Mouse (Mus musculus) heart, postnatal 0 days (tissue): ENCODE data around the gene Coq8b. TPM values are rescaled to one million over a fixed set of nuclear protein-coding genes. Genes with fewer than 3 reads are reported as not detected.
A peak's percentile ranks its signal among the peaks of the same experiment; 100 is the strongest.

Experiments
- ATAC-seq: fragments of 200-750 bp; cut with Nextera tagmentation; 2 replicates; pipeline ENCODE4 v1.8.0; 2017; ENCODE audit warnings: low read depth, moderate number of reproducible peaks, moderate library complexity; ENCODE audit not compliant: insufficient read depth
- DNase-seq: peaks from one replicate; pipeline ENCODE4 v3.0.0-alpha.2; 2016; ENCODE audit warnings: low spot score
- H3K27ac ChIP-seq: fragments of 300-500 bp; sonication (generic); 2 replicates; pipeline ENCODE4 v1.5.1; 2014; ENCODE audit warnings: low read depth, mild to moderate bottlenecking
- H3K27me3 ChIP-seq: fragments of 300-500 bp; sonication (generic); 2 replicates; pipeline ENCODE4 v1.6.1; 2014; ENCODE audit warnings: low read length, mixed read lengths; ENCODE audit not compliant: control insufficient read depth, insufficient read depth
- H3K36me3 ChIP-seq: fragments of 300-500 bp; sonication (generic); replicated peaks from 2 replicates; pipeline ENCODE4 v1.6.1; 2014; ENCODE audit warnings: low read length, mixed read lengths; ENCODE audit not compliant: control insufficient read depth, insufficient read depth
- H3K4me1 ChIP-seq: fragments of 300-500 bp; sonication (generic); 2 replicates; pipeline ENCODE4 v1.6.1; 2014; ENCODE audit warnings: antibody characterized with exemption; ENCODE audit not compliant: control insufficient read depth, insufficient read depth
- H3K4me2 ChIP-seq: fragments of 300-500 bp; sonication (generic); 2 replicates; pipeline ENCODE4 v1.6.1; 2014; ENCODE audit warnings: low read depth, mild to moderate bottlenecking, low read length, moderate library complexity
- H3K4me3 ChIP-seq: fragments of 300-500 bp; sonication (generic); 2 replicates; pipeline ENCODE4 v1.5.1; 2014; ENCODE audit warnings: low read depth, low read length
- H3K9ac ChIP-seq: fragments of 300-500 bp; sonication (generic); replicated peaks from 2 replicates; pipeline ENCODE4 v1.6.1; 2014; ENCODE audit warnings: low read depth, low read length, mixed read lengths
- H3K9me3 ChIP-seq: fragments of 300-500 bp; sonication (generic); replicated peaks from 2 replicates; pipeline ENCODE4 v1.6.1; 2016; ENCODE audit warnings: low read length; ENCODE audit not compliant: control insufficient read depth
- CTCF ChIP-seq: IDR thresholded peaks from 2 replicates; pipeline ENCODE4 v1.5.1; 2016; ENCODE audit warnings: antibody characterized with exemption, control low read depth, low read depth
- EP300 ChIP-seq: IDR thresholded peaks from 2 replicates; pipeline ENCODE4 v1.6.1; 2016; ENCODE audit warnings: antibody characterized with exemption, low read depth
- WGBS: fragments of 180-500 bp; shearing (Covaris S2); extraction: QIAGEN DNeasy Blood & Tissue Kit; methylation state at CpG from one replicate; pipeline ENCODE4 v1.1.7; 2014; 5-methylcytosine and 5-hydroxymethylcytosine counted together
- polyA plus RNA-seq: library from polyadenylated mRNA; unstranded; fragments of >200 nt; fragmentation: Nextera tagmentation; extraction: Ambion mirVana; gene quantifications from 2 replicates; pipeline ENCODE4 v1.2.1, GENCODE M21; 2015
- total RNA-seq: library from RNA; depleted of rRNA; stranded (reverse); fragments of >200 nt; gene quantifications from 2 replicates; pipeline ENCODE4 v1.2.3, GENCODE M21; 2014; ENCODE audit warnings: low replicate concordance

The Coq8b gene
- total and polyA plus RNA-seq, 2 experiments from 2014 or later = 5.8 to 11.0 TPM

DNA sequence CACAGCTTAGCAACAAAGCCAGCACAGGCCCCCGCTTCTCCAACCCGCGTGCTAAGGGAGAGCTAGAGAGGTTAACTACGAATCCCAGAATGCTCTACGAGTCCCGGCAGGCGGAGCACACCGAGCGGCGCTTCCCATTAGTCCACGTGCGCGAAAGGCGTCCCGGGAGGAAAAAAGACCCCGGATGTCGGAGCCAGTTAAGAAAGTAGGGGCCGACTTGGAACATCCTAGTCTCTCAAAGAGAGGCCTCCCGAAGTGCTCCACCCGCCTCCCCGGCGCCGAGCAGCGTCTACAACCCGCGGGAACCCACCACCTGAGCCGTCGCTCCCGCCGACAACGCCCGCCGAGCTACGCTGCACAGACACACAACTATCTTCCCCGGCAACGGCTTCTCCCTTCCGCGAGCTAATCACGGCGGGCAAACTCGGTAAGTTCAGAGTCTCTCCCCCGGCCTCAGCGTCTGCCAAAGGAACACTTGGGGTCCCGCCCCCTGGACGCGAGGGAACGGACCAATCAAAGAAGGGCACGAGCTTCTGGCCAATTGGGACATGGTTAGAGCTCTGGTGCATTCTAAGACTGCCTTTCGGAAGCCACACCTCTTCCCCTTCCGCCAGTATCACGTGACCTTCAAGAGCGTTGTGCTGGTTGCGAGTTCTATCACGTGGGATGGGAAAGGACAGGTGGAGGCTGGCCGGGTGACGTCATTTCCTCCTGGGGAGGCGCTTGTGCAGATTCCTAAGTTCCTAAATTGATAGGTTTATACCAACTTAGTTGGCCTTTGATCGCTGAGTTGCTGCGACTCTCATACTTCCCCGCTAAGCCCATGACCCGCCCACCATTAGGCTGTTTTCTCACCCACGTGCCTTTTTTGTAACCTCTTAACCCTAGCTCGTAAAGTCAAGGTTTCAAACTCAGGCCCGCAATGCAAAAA, 36.9 kb upstream of the Coq8b start, which contains the start of the genes BC024978 and Snrpa:
BC024978 (plus strand) TSS at position 101 of the 931 bp plus-strand sequence.
Snrpa (minus strand) TSS at position 591 of the 931 bp plus-strand sequence.
- Histone ChIP-seq H3K27ac (peak within 1 kb of the TSS; percentile 99), H3K27me3 (no peaks in the 10 kb centered on the region), H3K4me2 (peak within 1 kb of the TSS; percentile 70), H3K9ac (peak within 1 kb of the TSS; percentile 90), H3K4me1 (peaks cover 13% of the 10 kb centered on the region), H3K36me3 (peaks cover 32% of the 10 kb centered on the region), H3K4me3 (peak within 1 kb of the TSS; percentile 83), H3K9me3 (no peaks in the 10 kb centered on the region)
- DNase-seq (peak; percentile 100), ATAC-seq (peak; percentile 98)
- under 1% methylated on average over 63 of the region's 64 CpGs for WGBS
- no peak for TF ChIP-seq CTCF
- TF ChIP-seq EP300 = peak; percentile 30; the same call in 1 of the 2 replicates

DNA sequence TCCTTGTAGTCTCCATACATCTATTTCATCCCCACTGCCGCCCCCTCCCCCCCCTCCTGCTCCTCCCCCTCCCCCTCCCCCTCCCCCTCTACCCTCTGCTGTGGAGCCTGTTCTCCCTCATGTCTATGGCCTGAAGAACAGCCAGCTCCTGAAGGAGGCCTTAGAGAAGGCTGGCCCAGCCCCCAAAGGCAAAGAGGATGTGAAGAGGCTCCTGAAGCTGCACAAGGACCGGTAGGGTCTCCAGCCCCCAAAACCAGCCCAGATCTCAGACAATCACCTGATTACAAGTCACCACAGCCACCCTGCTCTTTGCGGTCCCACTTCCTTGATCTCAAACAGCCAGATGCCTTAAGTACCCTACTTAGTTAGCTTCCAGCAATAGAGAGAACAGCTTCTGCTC, 35.7 kb upstream of the Coq8b start:
- no peak for DNase-seq
- no peak for ATAC-seq
- Histone ChIP-seq H3K4me3 (no peak overlapping the region), H3K36me3 (peaks cover 26% of the 10 kb centered on the region), H3K27ac (peak overlapping the region; percentile 99; the same call in 1 of the 2 replicates), H3K4me1 (peaks cover 13% of the 10 kb centered on the region), H3K27me3 (no peaks in the 10 kb centered on the region), H3K4me2 (no peak overlapping the region), H3K9me3 (no peaks in the 10 kb centered on the region), H3K9ac (no peak overlapping the region)
- WGBS = 87% methylated on average over 3 of the region's 3 CpGs
- TF ChIP-seq CTCF = no peak
- TF ChIP-seq EP300 = no peak

DNA sequence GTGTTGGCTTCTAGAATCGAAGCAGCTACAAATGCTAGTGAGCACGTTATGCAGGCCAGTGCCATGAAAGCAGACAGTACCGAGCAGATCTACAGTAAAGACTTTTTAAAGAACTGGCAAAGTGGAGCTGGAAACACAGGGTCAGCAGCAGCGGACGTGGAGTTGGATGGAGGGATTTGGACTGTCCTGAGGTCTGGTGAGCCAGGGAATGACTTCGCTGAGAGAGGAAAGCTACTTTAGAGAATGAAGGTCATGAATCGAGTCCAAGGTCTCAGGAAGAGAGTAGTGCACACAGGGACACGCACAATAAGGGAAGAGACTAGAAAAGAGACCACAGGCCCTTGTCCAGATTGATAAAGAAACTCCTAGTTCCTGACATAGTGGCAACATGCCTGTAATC, 35.2 kb upstream of the Coq8b start:
- Histone ChIP-seq H3K36me3 (peaks cover 26% of the 10 kb centered on the region), H3K27ac (no peak overlapping the region), H3K27me3 (no peaks in the 10 kb centered on the region), H3K4me1 (peaks cover 13% of the 10 kb centered on the region), H3K4me2 (no peak overlapping the region), H3K9me3 (no peaks in the 10 kb centered on the region), H3K9ac (no peak overlapping the region), H3K4me3 (no peak overlapping the region)
- WGBS = 86% methylated on average over 8 of the region's 8 CpGs
- no peak for DNase-seq
- no peak for ATAC-seq
- TF ChIP-seq CTCF = no peak
- TF ChIP-seq EP300 = no peak

DNA sequence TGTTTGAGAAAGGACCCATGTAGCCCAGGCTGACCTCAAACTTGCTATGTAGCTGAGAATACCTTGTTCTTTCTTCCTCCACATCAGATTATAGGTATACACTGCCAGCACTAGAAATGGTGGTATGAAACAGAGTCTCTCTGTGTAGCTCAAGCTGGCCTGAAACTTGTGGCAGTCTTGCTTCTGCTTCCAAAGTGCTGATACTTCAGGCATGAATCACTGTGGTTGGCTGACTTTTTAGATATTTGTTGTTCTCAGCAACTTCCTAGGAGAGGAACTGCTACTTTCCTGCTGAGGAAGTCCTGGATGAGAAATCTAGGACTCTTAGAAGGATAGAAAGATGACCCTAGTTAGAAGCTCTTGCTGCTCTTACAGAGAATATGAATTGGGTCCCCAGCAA, 34.5 kb upstream of the Coq8b start:
- Histone ChIP-seq H3K9me3 (no peaks in the 10 kb centered on the region), H3K4me2 (no peak overlapping the region), H3K27me3 (no peaks in the 10 kb centered on the region), H3K9ac (no peak overlapping the region), H3K27ac (no peak overlapping the region), H3K4me3 (no peak overlapping the region), H3K36me3 (peaks cover 26% of the 10 kb centered on the region), H3K4me1 (peaks cover 13% of the 10 kb centered on the region)
- ATAC-seq (no peak), DNase-seq (no peak)
- TF ChIP-seq EP300 (no peak), CTCF (no peak)

DNA sequence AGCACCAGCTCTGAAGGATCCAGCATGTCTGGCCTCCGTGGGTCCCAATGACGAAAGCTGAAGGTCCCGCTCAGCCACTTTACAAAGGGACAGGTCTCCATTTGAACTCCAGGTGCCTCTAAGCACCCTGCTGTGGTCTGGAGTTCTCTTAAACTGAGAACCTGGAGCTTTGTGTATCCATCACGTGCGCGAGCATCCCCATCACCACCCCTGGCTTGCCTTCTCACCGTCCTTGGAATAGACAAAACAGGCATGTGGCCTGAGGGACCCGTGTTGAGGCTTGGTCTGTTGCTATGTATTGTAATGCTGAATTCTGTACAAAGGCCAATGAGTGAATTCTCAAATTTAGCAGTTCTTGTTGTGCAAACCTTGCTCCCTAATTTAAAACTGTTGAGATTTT, 34.0 kb upstream of the Coq8b start:
- Histone ChIP-seq H3K4me3 (no peak overlapping the region), H3K27ac (no peak overlapping the region), H3K4me2 (no peak overlapping the region), H3K4me1 (peaks cover 13% of the 10 kb centered on the region), H3K27me3 (no peaks in the 10 kb centered on the region), H3K9me3 (no peaks in the 10 kb centered on the region), H3K9ac (no peak overlapping the region), H3K36me3 (peaks cover 26% of the 10 kb centered on the region)
- 91% methylated on average over 8 of the region's 8 CpGs for WGBS
- ATAC-seq = no peak
- TF ChIP-seq CTCF (no peak), EP300 (no peak)
- no peak for DNase-seq
